10 mouse cellular contexts compared by ENCODE assay signal in genomic region chr13:112466136-112466945, GRCm38 (mm10). TPM values are rescaled to one million over a fixed set of nuclear protein-coding genes. Genes with fewer than 3 reads are reported as not detected.
DNase-seq lines count a peak whose midpoint lies in the region; ATAC-seq and TF ChIP-seq lines count a peak whose summit lies in the region.
"Had no signal": no experiment of that assay in that cellular context is flagged by ENCODE, and none has a peak within 500 bp of the region (broad histone marks: within the 10 kb centered on the region; RNA-seq: fewer than 3 reads in every experiment).

No protein-coding gene starts in this region.

- no peak for TF ChIP-seq CTCF in heart, adult 2 months (IDR thresholded peaks at IDR 0.05)
- no peak for TF ChIP-seq CTCF in E14TG2a.4 (conservative IDR thresholded peaks at IDR 0.05; ENCODE audit: low read length)

- no peaks in the 10 kb centered on the region for H3K27me3 ChIP-seq in heart, adult 2 months (ENCODE audit: control insufficient read depth, insufficient read depth, low read length)
- H3K27me3 ChIP-seq in E14TG2a.4 (ENCODE audit: insufficient read depth, low read length): no peaks in the 10 kb centered on the region
- no peaks in the 10 kb centered on the region for H3K27me3 ChIP-seq in heart, embryonic 16.5 days (ENCODE audit: control insufficient read depth, insufficient read depth, low read length)
- H3K27me3 ChIP-seq in lung, embryonic 15.5 days: no peaks in the 10 kb centered on the region
- H3K27me3 ChIP-seq in midbrain, embryonic 15.5 days (replicated peaks): no peaks in the 10 kb centered on the region

- 34% methylated on average over 19 of the region's 19 CpGs for WGBS in heart, adult 2 months
- 58% methylated on average over 19 of the region's 19 CpGs for WGBS in heart, embryonic 16.5 days
- 49% methylated on average over 19 of the region's 19 CpGs for WGBS in lung, embryonic 15.5 days
- 84% methylated on average over 19 of the region's 19 CpGs for WGBS in midbrain, embryonic 15.5 days

- no peak for TF ChIP-seq POLR2A in heart, adult 2 months (IDR thresholded peaks at IDR 0.05; ENCODE audit: insufficient read depth, low read depth, low read length)

- peak overlapping the region; percentile 85 for H3K4me3 ChIP-seq in heart, adult 2 months
- peak overlapping the region; percentile 94 for H3K4me3 ChIP-seq in E14TG2a.4 (replicated peaks; ENCODE audit: low read length)
- H3K4me3 ChIP-seq in heart, embryonic 16.5 days (ENCODE audit: low read length): peak overlapping the region; percentile 40; the same call in 1 of the 2 replicates
- H3K4me3 ChIP-seq in lung, embryonic 15.5 days: no peak overlapping the region
- no peak overlapping the region for H3K4me3 ChIP-seq in midbrain, embryonic 15.5 days

- peaks cover 12% of the 10 kb centered on the region for H3K4me1 ChIP-seq in heart, adult 2 months (ENCODE audit: control insufficient read depth, insufficient read depth, low read length)
- H3K4me1 ChIP-seq in E14TG2a.4 (replicated peaks; ENCODE audit: low read depth, low read length): peaks cover 76% of the 10 kb centered on the region
- peaks cover 23% of the 10 kb centered on the region for H3K4me1 ChIP-seq in heart, embryonic 16.5 days (ENCODE audit: control insufficient read depth, insufficient read depth, low read length)
- H3K4me1 ChIP-seq in lung, embryonic 15.5 days: peaks cover 27% of the 10 kb centered on the region
- H3K4me1 ChIP-seq in midbrain, embryonic 15.5 days: peaks cover 13% of the 10 kb centered on the region

- no peak for ATAC-seq in heart, embryonic 16.5 days (replicated peaks; ENCODE audit: extremely low read depth, insufficient read depth, low FRiP score)
- no peak for ATAC-seq in lung, embryonic 15.5 days (ENCODE audit: borderline replicate concordance, extremely low read depth, low FRiP score, low TSS enrichment)
- ATAC-seq in midbrain, embryonic 15.5 days (replicated peaks): no peak

- H3K4me2 ChIP-seq in heart, embryonic 16.5 days (ENCODE audit: low read depth, low read length): peak overlapping the region; percentile 80
- H3K4me2 ChIP-seq in lung, embryonic 15.5 days: peak overlapping the region; percentile 64; the same call in 1 of the 2 replicates
- no peak overlapping the region for H3K4me2 ChIP-seq in midbrain, embryonic 15.5 days

- DNase-seq in heart, adult 2 months: peak in 1 of 2 experiments; percentile 21
- DNase-seq in heart, postnatal 25 days (ENCODE audit: low spot score): no peak
- no peak for DNase-seq in ovary, adult 18-20 months (ENCODE audit: low spot score)
- no peak for DNase-seq in kidney, postnatal 4 days
- DNase-seq: adrenal gland, postnatal 25 days; left cerebral cortex, postnatal 4 days had no signal

- intact Hi-C loops in heart, adult 2 months (cut with DNase I): loop anchor here (10.0 kb wide), 1 partner anchor 662 kb away; the partner anchor contains the start of gene Map3k1
- intact Hi-C loops in heart, postnatal 25 days (cut with DNase I): no loop called here

- TF ChIP-seq EP300 in heart, adult 2 months (IDR thresholded peaks at IDR 0.05; ENCODE audit: insufficient read depth, low read depth, low read length): no peak

- H3K9ac ChIP-seq in heart, adult 2 months (ENCODE audit: low read depth, low read length): no peak overlapping the region
- H3K9ac ChIP-seq in heart, embryonic 16.5 days (ENCODE audit: low read length): peak overlapping the region; percentile 33; the same call in 1 of the 2 replicates
- H3K9ac ChIP-seq in lung, embryonic 15.5 days: no peak overlapping the region
- H3K9ac ChIP-seq in midbrain, embryonic 15.5 days: no peak overlapping the region

- H3K27ac ChIP-seq in heart, adult 2 months: peak overlapping the region; percentile 51
- peak overlapping the region; percentile 64 for H3K27ac ChIP-seq in heart, embryonic 16.5 days (ENCODE audit: low read length)
- 0 out of 2 replicates have a peak overlapping the region, but pooled peaks have one; percentile 7 for H3K27ac ChIP-seq in lung, embryonic 15.5 days
- H3K27ac ChIP-seq in midbrain, embryonic 15.5 days: no peak overlapping the region

- no peaks in the 10 kb centered on the region for H3K9me3 ChIP-seq in E14TG2a.4 (ENCODE audit: low read length)
- no peaks in the 10 kb centered on the region for H3K9me3 ChIP-seq in heart, embryonic 16.5 days (replicated peaks; ENCODE audit: control insufficient read depth, low read length)
- H3K9me3 ChIP-seq in lung, embryonic 15.5 days: no peaks in the 10 kb centered on the region
- no peaks in the 10 kb centered on the region for H3K9me3 ChIP-seq in midbrain, embryonic 15.5 days

- peaks cover 6% of the 10 kb centered on the region for H3K36me3 ChIP-seq in heart, adult 2 months (ENCODE audit: control insufficient read depth, insufficient read depth, low read length)
- peaks cover 30% of the 10 kb centered on the region for H3K36me3 ChIP-seq in E14TG2a.4 (ENCODE audit: insufficient read depth, low read length)
- H3K36me3 ChIP-seq in heart, embryonic 16.5 days (ENCODE audit: control insufficient read depth, insufficient read depth): no peaks in the 10 kb centered on the region
- no peaks in the 10 kb centered on the region for H3K36me3 ChIP-seq in lung, embryonic 15.5 days
- H3K36me3 ChIP-seq in midbrain, embryonic 15.5 days (replicated peaks): no peaks in the 10 kb centered on the region

- peaks cover 5% of the 10 kb centered on the region for H3K79me2 ChIP-seq in heart, adult 2 months (replicated peaks; ENCODE audit: control insufficient read depth, insufficient read depth, low read length)

RNA-seq across cellular contexts. Expression of gene Il6st, which starts 2.5 kb away (rescaled TPM):
- 100 to 1,000 TPM; 204 to 256 TPM for total RNA-seq in heart, adult 2 months (2021)
- 39.0 and 62.8 TPM in 2 replicates for polyA plus RNA-seq in heart, adult 2 months (2012; rRNA removed)
- 100 to 1,000 TPM; 181 to 216 TPM for total RNA-seq in heart, postnatal 25 days (2021)
- 43.0 and 45.1 TPM in 2 replicates for polyA plus RNA-seq in heart, embryonic 16.5 days (2015; fragmentation: Nextera tagmentation; extraction: Ambion mirVana)
- polyA plus RNA-seq in lung, embryonic 15.5 days (2015; fragmentation: Nextera tagmentation; extraction: Ambion mirVana): 36.4 and 36.7 TPM in 2 replicates
- polyA plus RNA-seq in midbrain, embryonic 15.5 days (2015; fragmentation: Nextera tagmentation; extraction: Ambion mirVana): 20.9 and 22.1 TPM in 2 replicates

Comparison
In these comparisons a context has a peak if more than half of its experiments do, and no peak if none do; other contexts are left out.
1. H3K4me3 ChIP-seq: peak in heart, adult 2 months (single experiment), E14TG2a.4 (single experiment) and heart, embryonic 16.5 days (single experiment); none in lung, embryonic 15.5 days (single experiment) and midbrain, embryonic 15.5 days (single experiment).